Mouse (Mus musculus): Measurements from ENCODE around the gene Stox2. TPM values are rescaled to one million over a fixed set of nuclear protein-coding genes. Genes with fewer than 3 reads are reported as not detected.

Stox2 gene
- total and polyA plus RNA-seq, 3 experiments: under 0.01 TPM; not detected in 2

- Histone ChIP-seq H3K79me2 (ENCODE audit: control insufficient read depth, insufficient read depth, low read length, poor library complexity) (no peaks in the 10 kb centered on the region), H3K9me3 (replicated peaks; ENCODE audit: insufficient read depth, low read length) (no peaks in the 10 kb centered on the region), H3K27ac (ENCODE audit: control insufficient read depth, low read depth, low read length) (no peak overlapping the region), H3K36me3 (ENCODE audit: control insufficient read depth in 1 of 2, insufficient read depth in 2 of 2, low read length in 2 of 2) (no peaks in the 10 kb centered on the region), H3K27me3 (ENCODE audit: control insufficient read depth in 1 of 2, insufficient read depth in 2 of 2, low read length in 2 of 2) (no peaks in the 10 kb centered on the region), H3K4me3 (ENCODE audit: control insufficient read depth in 1 of 2, insufficient read depth in 1 of 2, low read depth in 2 of 2, low read length in 2 of 2) (no peak overlapping the region), H3K4me1 (ENCODE audit: control insufficient read depth in 1 of 2, insufficient read depth in 2 of 2, low read length in 2 of 2) (no peaks in the 10 kb centered on the region), H3K9ac (ENCODE audit: control insufficient read depth, low read depth, low read length, poor library complexity, severe bottlenecking) (no peak overlapping the region)
- TF ChIP-seq ZMIZ1 (IDR thresholded peaks at IDR 0.05; ENCODE audit: low read depth, low read length) (no peak), BHLHE40 (IDR thresholded peaks at IDR 0.05; ENCODE audit: borderline replicate concordance, low read depth, low read length) (no peak)
- no peak for DNase-seq (ENCODE audit: low read depth, low spot score)
Measured at GRCm38 (mm10) chr8:47413524-47414257, 32.5 kb downstream of the Stox2 start.

DNA sequence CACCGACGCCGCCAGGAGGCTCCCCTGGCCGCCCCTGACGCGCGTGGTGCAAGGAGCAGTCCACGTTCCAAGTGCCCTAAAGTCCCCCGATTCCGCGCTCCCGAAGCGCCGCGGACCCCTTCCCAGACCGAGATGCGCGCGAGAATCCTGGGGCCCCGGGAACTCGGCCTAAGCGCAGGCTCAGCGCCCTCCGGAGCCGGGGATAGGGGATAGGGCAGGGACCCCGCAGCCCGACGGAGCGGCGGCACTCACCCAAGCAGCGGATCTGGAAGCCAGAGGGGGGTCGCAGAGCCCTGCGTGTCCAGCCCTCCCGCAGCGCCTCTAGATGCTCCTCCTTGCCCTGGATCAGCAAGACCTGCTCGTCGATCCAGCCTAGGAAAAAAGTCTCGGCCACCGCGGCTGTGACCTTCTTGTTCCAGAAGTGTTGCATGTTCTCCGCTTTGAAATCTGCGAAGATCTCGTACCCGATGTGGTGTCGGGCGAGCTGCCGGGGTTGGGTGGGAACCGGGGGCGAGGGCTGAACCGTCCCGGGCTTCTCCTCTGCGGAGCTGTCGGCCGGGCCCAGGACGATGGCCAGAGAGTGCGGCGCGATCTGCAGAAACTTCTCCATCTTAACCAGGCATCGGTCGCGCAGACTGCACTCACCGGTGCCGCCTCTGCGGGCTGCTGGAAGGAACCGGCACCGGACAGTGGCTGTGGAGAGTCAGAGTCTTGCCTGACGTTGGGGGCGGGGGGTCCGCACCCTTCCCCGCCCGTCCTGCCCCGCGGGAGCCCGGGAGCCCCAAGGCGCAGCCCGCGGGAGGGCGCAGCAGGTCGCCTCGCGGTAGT is 33.3 kb downstream of the Stox2 start:
- TF ChIP-seq GATA1 (IDR thresholded peaks at IDR 0.05; ENCODE audit: low read depth, low read length): no peak
- no peak for TF ChIP-seq ZMIZ1 (IDR thresholded peaks at IDR 0.05; ENCODE audit: low read depth, low read length)
- no peak for TF ChIP-seq KAT2A (conservative IDR thresholded peaks at IDR 0.05; ENCODE audit: low read depth, low read length)
- TF ChIP-seq TAL1 (IDR thresholded peaks at IDR 0.05; ENCODE audit: low read length): no peak
- no peak for TF ChIP-seq POLR2AphosphoS5 (IDR thresholded peaks at IDR 0.05; ENCODE audit: borderline replicate concordance, low read depth, low read length)
- no peak for TF ChIP-seq MXI1 (IDR thresholded peaks at IDR 0.05; ENCODE audit: low read depth, low read length)
- TF ChIP-seq TCF12 (IDR thresholded peaks at IDR 0.05; ENCODE audit: low read depth, low read length): no peak
- no peak for TF ChIP-seq TBP (IDR thresholded peaks at IDR 0.05; ENCODE audit: low read depth, low read length)
- no peak for TF ChIP-seq SIN3A (IDR thresholded peaks at IDR 0.05; ENCODE audit: low read length)
- TF ChIP-seq E2F4 (IDR thresholded peaks at IDR 0.05; ENCODE audit: borderline replicate concordance, low read depth, low read length): no peak
- no peak for TF ChIP-seq ZKSCAN1 (IDR thresholded peaks at IDR 0.05; ENCODE audit: low read depth, low read length)
- Histone ChIP-seq H3K9ac (ENCODE audit: control insufficient read depth, low read depth, low read length, poor library complexity, severe bottlenecking) (no peak overlapping the region), H3K27ac (ENCODE audit: control insufficient read depth, low read depth, low read length) (no peak overlapping the region), H3K36me3 (ENCODE audit: control insufficient read depth in 1 of 2, insufficient read depth in 2 of 2, low read length in 2 of 2) (no peaks in the 10 kb centered on the region), H3K4me1 (ENCODE audit: control insufficient read depth in 1 of 2, insufficient read depth in 2 of 2, low read length in 2 of 2) (no peaks in the 10 kb centered on the region), H3K4me3 (ENCODE audit: control insufficient read depth in 1 of 2, insufficient read depth in 1 of 2, low read depth in 2 of 2, low read length in 2 of 2) (no peak overlapping the region), H3K9me3 (replicated peaks; ENCODE audit: insufficient read depth, low read length) (no peaks in the 10 kb centered on the region), H3K27me3 (ENCODE audit: control insufficient read depth in 1 of 2, insufficient read depth in 2 of 2, low read length in 2 of 2) (no peaks in the 10 kb centered on the region), H3K79me2 (ENCODE audit: control insufficient read depth, insufficient read depth, low read length, poor library complexity) (no peaks in the 10 kb centered on the region)
- no peak for DNase-seq (ENCODE audit: low read depth, low spot score)

All from MEL (cell line).